Mouse (Mus musculus) limb, embryonic 13.5 days (tissue): Measurements from ENCODE around the gene Macf1. TPM values are rescaled to one million over a fixed set of nuclear protein-coding genes. Genes with fewer than 3 reads are reported as not detected.
A peak's percentile ranks its signal among the peaks of the same experiment; 100 is the strongest.

Experiments
- ATAC-seq: fragments of 200-750 bp; cut with Nextera tagmentation; 2 replicates; pipeline ENCODE4 v1.8.0; 2017; ENCODE audit warnings: low read depth, moderate number of reproducible peaks, moderate TSS enrichment; ENCODE audit not compliant: low FRiP score
- H3K27ac ChIP-seq: fragments of 300-500 bp; sonication (generic); 2 replicates; pipeline ENCODE4 v1.5.1; 2015; ENCODE audit warnings: inconsistent platforms, mild to moderate bottlenecking, moderate library complexity
- H3K27me3 ChIP-seq: fragments of 300-500 bp; sonication (generic); 2 replicates; pipeline ENCODE4 v1.6.1; 2015; ENCODE audit warnings: mild to moderate bottlenecking, inconsistent platforms
- H3K36me3 ChIP-seq: fragments of 300-500 bp; sonication (generic); 2 replicates; pipeline ENCODE4 v1.6.1; 2015; ENCODE audit warnings: inconsistent platforms, mild to moderate bottlenecking, moderate library complexity
- H3K4me1 ChIP-seq: fragments of 300-500 bp; sonication (generic); 2 replicates; pipeline ENCODE4 v1.6.1; 2015; ENCODE audit warnings: inconsistent platforms
- H3K4me2 ChIP-seq: fragments of 300-500 bp; sonication (generic); replicated peaks from 2 replicates; pipeline ENCODE4 v1.6.1; 2015; ENCODE audit warnings: inconsistent platforms, mild to moderate bottlenecking, moderate library complexity
- H3K4me3 ChIP-seq: fragments of 300-500 bp; sonication (generic); 2 replicates; pipeline ENCODE4 v1.5.1; 2015; ENCODE audit warnings: moderate library complexity, mild to moderate bottlenecking, inconsistent platforms
- H3K9ac ChIP-seq: fragments of 300-500 bp; sonication (generic); 2 replicates; pipeline ENCODE4 v1.6.1; 2015; ENCODE audit warnings: mild to moderate bottlenecking, inconsistent platforms
- H3K9me3 ChIP-seq: fragments of 300-500 bp; sonication (generic); 2 replicates; pipeline ENCODE4 v1.6.1; 2016; ENCODE audit warnings: inconsistent platforms
- WGBS: fragments of 180-500 bp; shearing (Covaris S2); methylation state at CpG from one replicate; pipeline ENCODE4 v1.1.7; 2015; 5-methylcytosine and 5-hydroxymethylcytosine counted together
- polyA plus RNA-seq: library from polyadenylated mRNA; unstranded; fragments of >200 nt; fragmentation: Nextera tagmentation; extraction: Ambion mirVana; gene quantifications from 2 replicates; pipeline ENCODE4 v1.2.1, GENCODE M21; 2015

The Macf1 gene
- 47.5 and 48.0 TPM in 2 replicates for polyA plus RNA-seq

- Histone ChIP-seq H3K9me3 (no peaks in the 10 kb centered on the region), H3K27ac (no peak within 1 kb of the TSS), H3K4me2 (no peak within 1 kb of the TSS), H3K4me1 (peaks cover 17% of the 10 kb centered on the region), H3K9ac (no peak within 1 kb of the TSS), H3K27me3 (peaks cover 23% of the 10 kb centered on the region), H3K36me3 (no peaks in the 10 kb centered on the region), H3K4me3 (no peak within 1 kb of the TSS)
- ATAC-seq: no peak
- 74% methylated on average over 3 of the region's 3 CpGs for WGBS
These were observed at the start of gene Macf1 for GRCm38 (mm10) chr4:123684260-123684659. Macf1 (minus strand) TSS chr4:123684360.

- 90% methylated on average over 9 of the region's 9 CpGs for WGBS
- Histone ChIP-seq H3K27ac (no peak overlapping the region), H3K9me3 (no peaks in the 10 kb centered on the region), H3K27me3 (no peaks in the 10 kb centered on the region), H3K4me3 (no peak overlapping the region), H3K4me2 (no peak overlapping the region), H3K36me3 (peaks cover 49% of the 10 kb centered on the region), H3K9ac (no peak overlapping the region), H3K4me1 (no peaks in the 10 kb centered on the region)
- no peak for ATAC-seq
These were observed 49.4 kb upstream of the Macf1 start for GRCm38 (mm10) chr4:123733532-123733931.

- H3K36me3 ChIP-seq: peaks cover 43% of the 10 kb centered on the region
- no peak for ATAC-seq
- H3K4me3 ChIP-seq: no peak overlapping the region
- no peaks in the 10 kb centered on the region for H3K27me3 ChIP-seq
- no peak overlapping the region for H3K9ac ChIP-seq
- H3K4me1 ChIP-seq: no peaks in the 10 kb centered on the region
- 85% methylated on average over 2 of the region's 2 CpGs for WGBS
- no peak overlapping the region for H3K4me2 ChIP-seq
- no peak overlapping the region for H3K27ac ChIP-seq
- H3K9me3 ChIP-seq: no peaks in the 10 kb centered on the region
These were observed 48.8 kb upstream of the Macf1 start for GRCm38 (mm10) chr4:123732921-123733320.

- H3K27ac ChIP-seq: no peak overlapping the region
- no peaks in the 10 kb centered on the region for H3K9me3 ChIP-seq
- H3K36me3 ChIP-seq: peaks cover 37% of the 10 kb centered on the region
- no peaks in the 10 kb centered on the region for H3K4me1 ChIP-seq
- H3K4me2 ChIP-seq: no peak overlapping the region
- H3K4me3 ChIP-seq: no peak overlapping the region
- no peak overlapping the region for H3K9ac ChIP-seq
- ATAC-seq: no peak
- WGBS: 90% methylated on average over 4 of the region's 4 CpGs
- H3K27me3 ChIP-seq: no peaks in the 10 kb centered on the region
These were observed 48.2 kb upstream of the Macf1 start for GRCm38 (mm10) chr4:123732163-123732910.

- Histone ChIP-seq H3K27me3 (no peaks in the 10 kb centered on the region), H3K36me3 (no peaks in the 10 kb centered on the region), H3K9ac (no peak overlapping the region), H3K27ac (no peak overlapping the region), H3K9me3 (no peaks in the 10 kb centered on the region), H3K4me1 (peaks cover 8% of the 10 kb centered on the region), H3K4me3 (no peak overlapping the region), H3K4me2 (no peak overlapping the region)
- ATAC-seq: no peak
- 85% methylated on average over 4 of the region's 4 CpGs for WGBS
These were observed 37.6 kb upstream of the Macf1 start for GRCm38 (mm10) chr4:123721761-123722160.

GRCm38 (mm10) chr4:123718434-123718780 is 34.2 kb upstream of the Macf1 start:
- Histone ChIP-seq H3K4me2 (peak overlapping the region; percentile 80), H3K27me3 (no peaks in the 10 kb centered on the region), H3K36me3 (peaks cover 20% of the 10 kb centered on the region), H3K4me1 (peaks cover 12% of the 10 kb centered on the region), H3K4me3 (peak overlapping the region; percentile 82), H3K9ac (peak overlapping the region; percentile 63), H3K27ac (0 out of 2 replicates have a peak overlapping the region, but pooled peaks have one; percentile 39), H3K9me3 (no peaks in the 10 kb centered on the region)
- WGBS: 25% methylated on average over 7 of the region's 7 CpGs
- peak; percentile 26; the same call in 1 of the 2 replicates for ATAC-seq

DNA sequence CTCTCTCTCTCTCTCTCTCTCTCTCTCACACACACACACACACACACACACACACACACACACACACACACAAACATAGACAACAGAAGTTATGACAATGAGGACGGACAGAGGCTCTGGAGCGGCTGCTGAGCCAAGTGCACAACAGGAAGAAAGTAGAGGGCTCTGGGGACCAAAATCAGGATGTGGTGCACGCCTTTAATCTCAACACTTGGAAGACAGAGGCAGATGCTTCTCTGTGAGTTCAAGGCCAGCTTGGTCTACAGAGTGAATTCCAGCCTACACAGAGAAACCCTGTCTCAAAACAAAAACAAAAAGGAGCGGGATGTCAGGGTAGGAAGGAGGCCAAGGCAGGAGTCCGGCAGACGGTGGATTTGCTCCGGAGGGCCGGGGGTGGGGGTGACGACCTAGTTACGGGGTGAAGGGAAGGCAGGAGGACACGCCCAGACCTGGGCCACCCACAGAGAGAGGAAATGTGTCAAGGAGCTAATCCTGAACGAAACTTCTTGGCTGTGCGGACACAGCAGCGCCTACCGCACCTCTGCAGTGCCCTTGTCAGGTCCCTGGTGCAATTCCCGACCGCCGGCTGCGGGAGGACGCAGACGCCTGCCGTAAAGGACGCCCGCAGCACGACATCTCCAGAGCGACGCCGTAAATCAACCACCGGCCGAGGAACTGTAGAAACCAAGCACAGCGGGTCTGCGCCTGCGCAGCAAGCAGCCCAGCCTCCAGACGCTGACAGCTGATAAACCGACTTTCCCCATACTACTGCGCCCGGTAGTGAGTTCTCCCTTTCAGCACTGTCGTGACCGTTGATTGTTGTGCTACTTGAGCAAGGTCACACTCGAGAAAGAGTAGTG is 33.6 kb upstream of the Macf1 start, which contains the start of gene Ndufs5:
Ndufs5 (minus strand) TSS at position 629 of the 860 bp plus-strand sequence.
- ATAC-seq: peak; percentile 95
- Histone ChIP-seq H3K27me3 (no peaks in the 10 kb centered on the region), H3K9ac (peak within 1 kb of the TSS; percentile 92), H3K4me3 (peak within 1 kb of the TSS; percentile 82), H3K4me1 (peaks cover 12% of the 10 kb centered on the region), H3K36me3 (peaks cover 24% of the 10 kb centered on the region), H3K27ac (0 out of 2 replicates have a peak within 1 kb of the TSS, but pooled peaks have one; percentile 39), H3K9me3 (no peaks in the 10 kb centered on the region), H3K4me2 (peak within 1 kb of the TSS; percentile 80)
- WGBS: under 1% methylated on average over 40 of the region's 40 CpGs

DNA sequence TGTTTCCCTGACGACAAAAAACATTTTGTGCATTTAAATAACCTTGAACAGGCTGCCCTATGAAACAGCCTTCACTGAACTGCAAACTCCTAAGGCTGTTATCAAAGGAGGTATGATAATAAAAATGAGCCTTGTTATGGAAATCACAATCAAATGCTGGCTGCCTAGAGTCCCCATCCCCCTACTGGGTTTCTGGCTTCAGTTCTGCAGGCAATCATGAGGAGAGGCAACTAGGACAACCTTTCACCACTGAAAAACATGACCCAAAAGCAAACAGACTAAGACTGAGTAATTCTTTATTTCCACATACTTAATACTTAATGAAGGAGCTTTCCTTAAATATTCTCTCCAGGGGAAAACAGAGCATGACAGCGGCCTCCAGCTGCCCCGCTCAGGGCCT is 28.3 kb upstream of the Macf1 start:
- Histone ChIP-seq H3K27me3 (no peaks in the 10 kb centered on the region), H3K9me3 (no peaks in the 10 kb centered on the region), H3K9ac (no peak overlapping the region), H3K36me3 (peaks cover 43% of the 10 kb centered on the region), H3K27ac (no peak overlapping the region), H3K4me1 (peaks cover 8% of the 10 kb centered on the region), H3K4me2 (no peak overlapping the region), H3K4me3 (no peak overlapping the region)
- 84% methylated on average over 3 of the region's 3 CpGs for WGBS
- no peak for ATAC-seq

DNA sequence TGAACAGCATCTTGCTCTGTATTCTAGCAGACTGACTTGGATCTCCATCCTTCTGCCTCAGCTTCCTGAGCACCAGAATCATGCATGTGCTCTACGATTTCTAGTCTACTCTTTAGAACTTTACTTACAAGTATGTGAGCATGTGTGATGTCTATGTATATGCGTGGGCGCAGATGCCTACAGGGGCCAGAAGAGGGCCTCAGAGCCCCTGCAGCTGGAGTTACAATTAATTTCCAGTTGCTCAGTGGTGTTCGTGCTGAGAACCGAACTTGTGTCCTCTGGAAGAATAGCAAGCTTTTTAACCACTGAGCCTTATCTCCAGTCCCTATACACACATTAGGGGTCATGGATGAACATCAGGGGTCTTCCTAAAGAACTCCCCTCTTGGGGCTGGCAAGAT is 23.2 kb upstream of the Macf1 start:
- 95% methylated on average over 5 of the region's 5 CpGs for WGBS

GRCm38 (mm10) chr4:123705340-123705739 is 21.2 kb upstream of the Macf1 start:
- no peaks in the 10 kb centered on the region for H3K36me3 ChIP-seq
- H3K4me1 ChIP-seq: no peaks in the 10 kb centered on the region
- no peaks in the 10 kb centered on the region for H3K9me3 ChIP-seq
- no peak overlapping the region for H3K27ac ChIP-seq
- no peak overlapping the region for H3K4me2 ChIP-seq
- no peak overlapping the region for H3K4me3 ChIP-seq
- H3K9ac ChIP-seq: no peak overlapping the region
- no peaks in the 10 kb centered on the region for H3K27me3 ChIP-seq
- WGBS: 91% methylated on average over 2 of the region's 2 CpGs
- no peak for ATAC-seq

More for the DNA sequence above, 23.2 kb upstream of the Macf1 start:
- Histone ChIP-seq H3K27ac (no peak overlapping the region), H3K4me3 (no peak overlapping the region), H3K36me3 (peaks cover 15% of the 10 kb centered on the region), H3K9ac (no peak overlapping the region), H3K9me3 (no peaks in the 10 kb centered on the region), H3K27me3 (no peaks in the 10 kb centered on the region), H3K4me2 (no peak overlapping the region), H3K4me1 (no peaks in the 10 kb centered on the region)
- no peak for ATAC-seq

DNA sequence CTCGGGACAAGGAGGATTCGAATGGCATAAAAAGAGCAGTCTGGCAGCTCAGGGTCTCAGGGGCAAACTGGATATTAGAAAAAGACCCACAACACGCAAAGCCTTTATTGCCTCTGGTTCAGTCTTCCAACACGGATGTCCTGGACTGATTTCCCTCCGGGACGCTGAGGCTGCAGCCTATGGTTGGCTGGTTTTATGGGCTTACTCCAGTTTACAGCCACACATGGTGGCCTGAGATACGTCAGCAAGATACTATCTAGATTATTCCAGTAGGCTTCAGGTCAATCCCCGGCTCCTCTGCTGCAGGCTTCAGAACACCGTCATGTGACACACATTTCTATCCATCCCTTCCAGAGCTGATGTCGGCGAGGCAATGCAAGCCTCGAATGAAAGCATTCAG is 9.2 kb upstream of the Macf1 start:
- Histone ChIP-seq H3K4me3 (no peak overlapping the region), H3K9me3 (no peaks in the 10 kb centered on the region), H3K36me3 (no peaks in the 10 kb centered on the region), H3K4me1 (no peaks in the 10 kb centered on the region), H3K9ac (no peak overlapping the region), H3K4me2 (no peak overlapping the region), H3K27me3 (no peaks in the 10 kb centered on the region), H3K27ac (no peak overlapping the region)
- WGBS: 70% methylated on average over 12 of the region's 12 CpGs
- no peak for ATAC-seq

GRCm38 (mm10) chr4:123692071-123692470 is 7.9 kb upstream of the Macf1 start:
- H3K4me2 ChIP-seq: no peak overlapping the region
- H3K9ac ChIP-seq: no peak overlapping the region
- H3K27ac ChIP-seq: no peak overlapping the region
- no peaks in the 10 kb centered on the region; the same call in 1 of the 2 replicates for H3K4me1 ChIP-seq
- no peaks in the 10 kb centered on the region for H3K9me3 ChIP-seq
- 87% methylated on average over 3 of the region's 3 CpGs for WGBS
- no peak for ATAC-seq
- H3K36me3 ChIP-seq: no peaks in the 10 kb centered on the region
- H3K27me3 ChIP-seq: no peaks in the 10 kb centered on the region
- no peak overlapping the region for H3K4me3 ChIP-seq
